In the genomic region with DNA sequence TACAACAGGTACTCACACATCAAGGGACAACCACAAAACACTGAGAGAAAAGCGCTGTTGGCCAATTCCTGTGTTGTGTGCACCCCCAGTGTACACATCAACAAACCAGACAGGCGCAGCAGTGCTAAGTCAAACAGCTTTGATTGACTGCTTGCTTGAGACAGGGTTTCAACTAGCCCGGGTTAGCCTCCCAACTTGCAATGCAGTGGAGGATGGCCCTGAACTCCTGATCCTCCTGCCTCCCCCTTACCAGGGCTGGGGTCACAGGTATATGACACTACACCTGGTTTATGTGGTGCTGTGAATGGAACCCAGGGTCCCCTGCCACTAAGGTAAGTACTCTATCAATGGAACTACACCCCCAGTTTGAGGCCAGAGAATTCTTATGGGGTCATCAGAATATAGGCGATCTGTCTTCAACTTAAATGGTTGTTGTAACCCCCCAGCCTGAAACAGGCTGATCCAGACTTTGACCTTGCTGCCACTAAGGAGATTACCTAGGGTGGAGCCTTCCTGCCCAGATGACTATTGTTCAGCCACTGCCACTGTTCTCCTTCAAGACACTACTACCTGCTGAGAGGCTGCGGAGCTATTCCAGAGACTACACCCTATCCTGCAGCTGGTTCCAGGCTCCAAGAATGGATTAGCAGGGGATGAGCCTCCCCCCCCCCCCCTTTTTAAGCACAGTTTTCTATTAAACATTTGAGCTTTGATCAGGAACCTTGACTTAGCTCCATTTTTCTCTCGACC, we compare ENCODE assay signal across 1 mouse cellular context.
TF ChIP-seq lines count a peak whose summit lies in the region.

No protein-coding gene starts in this region.

TF ChIP-seq in ES-E14, 5 proteins besides CTCF, POLR2A, EP300 and RAD21:
- no peak for TF ChIP-seq ZNF384 (IDR thresholded peaks at IDR 0.05; ENCODE audit: low read depth, low read length)
- TF ChIP-seq ZC3H11A (IDR thresholded peaks at IDR 0.05; ENCODE audit: borderline replicate concordance, low read depth, low read length), result no peak
- no peak for TF ChIP-seq MAFK (IDR thresholded peaks at IDR 0.05; ENCODE audit: insufficient read depth, low read depth, low read length)
